In genomic region chr4:78288506-78288905, GRCm38 (mm10) we compare ENCODE assay signal across 19 mouse cellular contexts.
DNase-seq lines count a peak whose midpoint lies in the region; ATAC-seq lines count a peak whose summit lies in the region.
"Had no signal": no experiment of that assay in that cellular context is flagged by ENCODE, and none has a peak within 500 bp of the region (broad histone marks: within the 10 kb centered on the region; RNA-seq: fewer than 3 reads in every experiment).

No protein-coding gene starts in this region.

- H3K36me3 ChIP-seq in hindbrain, embryonic 12.5 days, result no peaks in the 10 kb centered on the region
- H3K36me3 ChIP-seq: embryonic facial prominence, embryonic 12.5 days; forebrain, embryonic 15.5 days; heart, embryonic 15.5 days; hindbrain, embryonic 15.5 days had no signal

- H3K4me2 ChIP-seq in hindbrain, embryonic 12.5 days (replicated peaks), result no peak overlapping the region
- H3K4me2 ChIP-seq: embryonic facial prominence, embryonic 12.5 days; forebrain, embryonic 15.5 days; heart, embryonic 11.5 days; heart, embryonic 15.5 days; hindbrain, embryonic 15.5 days had no signal

- DNase-seq in left cerebral cortex, adult 11 months (ENCODE audit: low spot score), result peak; percentile 11
- no peak for DNase-seq in left cerebral cortex, postnatal 4 days
- peak; percentile 5 for DNase-seq in right cerebral cortex, postnatal 25 days
- no peak for DNase-seq in right cerebral cortex, postnatal 10 days (ENCODE audit: low spot score in 2 of 2)
- peak; percentile 9 to 21 for DNase-seq in left cerebral cortex, postnatal 36 days (ENCODE audit: low spot score in 2 of 2)
- DNase-seq: adrenal gland, adult 2 months; adrenal gland, postnatal 36 days; cerebellum, adult 11-12 months; cerebellum, adult 9-10 months; cerebellum, postnatal 25 days; gastrocnemius, postnatal 14 days; heart, adult 2 months; heart, postnatal 14 days had no signal

- intact Hi-C loops in left cerebral cortex, postnatal 4 days (cut with DNase I), result no loop called here
- intact Hi-C loops in left cerebral cortex, postnatal 36 days (cut with DNase I), result no loop called here

- no peak overlapping the region for H3K27ac ChIP-seq in hindbrain, embryonic 12.5 days
- H3K27ac ChIP-seq: embryonic facial prominence, embryonic 12.5 days; forebrain, embryonic 15.5 days; heart, adult 2 months; heart, embryonic 15.5 days; hindbrain, embryonic 15.5 days had no signal

- H3K9me3 ChIP-seq in hindbrain, embryonic 12.5 days (replicated peaks), result no peaks in the 10 kb centered on the region
- H3K9me3 ChIP-seq: embryonic facial prominence, embryonic 12.5 days; forebrain, embryonic 15.5 days; heart, embryonic 15.5 days; hindbrain, embryonic 15.5 days had no signal

- H3K9ac ChIP-seq in hindbrain, embryonic 12.5 days, result no peak overlapping the region
- H3K9ac ChIP-seq: embryonic facial prominence, embryonic 12.5 days; forebrain, embryonic 15.5 days; heart, embryonic 15.5 days; hindbrain, embryonic 15.5 days had no signal

- no peak overlapping the region for H3K4me3 ChIP-seq in hindbrain, embryonic 12.5 days
- H3K4me3 ChIP-seq: embryonic facial prominence, embryonic 12.5 days; forebrain, embryonic 15.5 days; heart, adult 2 months; heart, embryonic 15.5 days; hindbrain, embryonic 15.5 days had no signal

- no peaks in the 10 kb centered on the region for H3K27me3 ChIP-seq in hindbrain, embryonic 12.5 days
- H3K27me3 ChIP-seq: embryonic facial prominence, embryonic 12.5 days; forebrain, embryonic 15.5 days; heart, embryonic 15.5 days; hindbrain, embryonic 15.5 days had no signal

- H3K4me1 ChIP-seq in hindbrain, embryonic 12.5 days, result no peaks in the 10 kb centered on the region
- H3K4me1 ChIP-seq: embryonic facial prominence, embryonic 12.5 days; forebrain, embryonic 15.5 days; heart, embryonic 15.5 days; hindbrain, embryonic 15.5 days had no signal

- no peak for ATAC-seq in hindbrain, embryonic 12.5 days (ENCODE audit: low FRiP score)
- ATAC-seq: forebrain, embryonic 15.5 days had no signal

Comparison
In these comparisons a context has a peak if more than half of its experiments do, and no peak if none do; other contexts are left out.
1. DNase-seq: peak in left cerebral cortex, adult 11 months (single experiment), right cerebral cortex, postnatal 25 days (single experiment) and left cerebral cortex, postnatal 36 days (2 of 2); none in left cerebral cortex, postnatal 4 days (single experiment) and right cerebral cortex, postnatal 10 days (0 of 2).